Mouse (Mus musculus): Measurements from ENCODE around the gene Cygb. TPM values are rescaled to one million over a fixed set of nuclear protein-coding genes. Genes with fewer than 3 reads are reported as not detected.

Cygb gene
- total and polyA plus RNA-seq, 3 experiments = not detected

- no peaks in the 10 kb centered on the region for H3K9me3 ChIP-seq (replicated peaks; ENCODE audit: low read length)
- no peak overlapping the region for H3K27ac ChIP-seq (ENCODE audit: insufficient read depth, low read depth)
- TF ChIP-seq SMC3 (IDR thresholded peaks at IDR 0.05; ENCODE audit: low read depth, low read length) = no peak
- no peak for TF ChIP-seq ZC3H11A (IDR thresholded peaks at IDR 0.05; ENCODE audit: low read depth, low read length)
- TF ChIP-seq USF1 (IDR thresholded peaks at IDR 0.05; ENCODE audit: low read depth, low read length) = no peak
- no peak for TF ChIP-seq MAFK (IDR thresholded peaks at IDR 0.05; ENCODE audit: insufficient replicate concordance, low read length)
- TF ChIP-seq MXI1 (IDR thresholded peaks at IDR 0.05; ENCODE audit: low read depth, low read length) = no peak
- TF ChIP-seq CHD2 (IDR thresholded peaks at IDR 0.05; ENCODE audit: low read length) = no peak
- TF ChIP-seq UBTF (IDR thresholded peaks at IDR 0.05; ENCODE audit: low read depth, low read length) = no peak
- TF ChIP-seq EP300 (IDR thresholded peaks at IDR 0.05; ENCODE audit: low read length) = no peak
- no peak for TF ChIP-seq RCOR1 (conservative IDR thresholded peaks at IDR 0.05; ENCODE audit: low read depth, low read length)
- TF ChIP-seq NRF1 (IDR thresholded peaks at IDR 0.05; ENCODE audit: low read depth, low read length) = no peak
- no peak for TF ChIP-seq POLR2A (IDR thresholded peaks at IDR 0.05; ENCODE audit: low read depth, low read length)
- no peak for TF ChIP-seq RAD21 (IDR thresholded peaks at IDR 0.05; ENCODE audit: low read depth, low read length)
- TF ChIP-seq SIN3A (IDR thresholded peaks at IDR 0.05; ENCODE audit: low read length) = no peak
- no peak for TF ChIP-seq GABPA (IDR thresholded peaks at IDR 0.05; ENCODE audit: insufficient replicate concordance, low read depth, low read length)
- TF ChIP-seq ETS1 (conservative IDR thresholded peaks at IDR 0.05; ENCODE audit: low read depth, low read length) = no peak
- TF ChIP-seq ELF1 (IDR thresholded peaks at IDR 0.05; ENCODE audit: low read depth, low read length) = no peak
- H3K9ac ChIP-seq (ENCODE audit: insufficient read depth, low read depth) = no peak overlapping the region
- DNase-seq (ENCODE audit: extremely low read depth) = no peak
- in situ Hi-C loops (cut with MboI; ENCODE audit: low pct_ligation_motif_present, low pct_unique_long_range_greater_than_20kb, low sequenced_read_pairs) (loop anchor here (10.0 to 25.0 kb wide), 2 partner anchors 405 to 537 kb away; partner anchors contain the start of gene Sept9), dilution Hi-C loops (cut with MboI; ENCODE audit: extremely low pct_ligation_motif_present, extremely low pct_unique_long_range_greater_than_20kb, low sequenced_read_pairs) (no loop called here)
- H3K4me2 ChIP-seq (ENCODE audit: insufficient read depth, low read depth, poor library complexity, severe bottlenecking) = no peak overlapping the region
- H3K79me2 ChIP-seq (replicated peaks; ENCODE audit: control insufficient read depth, extremely low read depth, insufficient read depth, poor library complexity, severe bottlenecking) = no peaks in the 10 kb centered on the region
- no peaks in the 10 kb centered on the region for H3K36me3 ChIP-seq (replicated peaks in 1 of 2; ENCODE audit: control insufficient read depth in 1 of 2, insufficient read depth in 1 of 2, low read length in 1 of 2)
- peaks cover 6 to 22% of the 10 kb centered on the region in 2 experiments; a peak in 3 of 4 replicates for H3K4me1 ChIP-seq (ENCODE audit: control insufficient read depth in 1 of 2, insufficient read depth in 2 of 2)
- peaks cover 73% of the 10 kb centered on the region for H3K27me3 ChIP-seq (replicated peaks)
- H3K4me3 ChIP-seq (replicated peaks in 1 of 3; ENCODE audit: low read depth in 2 of 3, low read length in 2 of 3, poor library complexity in 1 of 3) = no peak overlapping the region
Observed at GRCm38 (mm10) chr11:116649711-116650337, 4.3 kb downstream of the Cygb start.

DNA sequence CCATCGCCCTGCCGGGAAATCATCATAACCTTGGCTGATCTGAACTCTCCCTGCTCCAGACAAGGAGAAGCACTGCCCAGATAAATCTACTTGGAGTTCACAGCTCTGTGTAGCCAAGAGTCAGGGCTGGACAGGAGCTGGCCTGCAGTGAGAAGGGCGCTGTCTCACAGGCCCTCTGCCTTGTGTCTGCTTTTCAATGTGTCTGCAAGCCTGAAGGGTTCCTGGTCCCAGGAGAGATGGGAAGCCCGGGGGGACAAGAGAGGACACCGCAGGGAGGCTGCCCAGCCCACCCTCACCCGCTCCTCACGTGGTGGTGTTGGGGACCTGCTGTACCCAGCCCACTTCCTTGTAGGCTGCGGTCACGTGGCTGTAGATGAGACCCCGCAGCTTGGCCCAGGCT is 5.1 kb downstream of the Cygb start:
- no peak overlapping the region for H3K4me2 ChIP-seq (ENCODE audit: insufficient read depth, low read depth, poor library complexity, severe bottlenecking)
- no peaks in the 10 kb centered on the region for H3K36me3 ChIP-seq (replicated peaks in 1 of 2; ENCODE audit: control insufficient read depth in 1 of 2, insufficient read depth in 1 of 2, low read length in 1 of 2)
- no peak for DNase-seq (ENCODE audit: extremely low read depth)
- H3K27me3 ChIP-seq (replicated peaks) = peaks cover 69% of the 10 kb centered on the region
- no peak for TF ChIP-seq MAZ (IDR thresholded peaks at IDR 0.05; ENCODE audit: low read depth, low read length)
- TF ChIP-seq NELFE (IDR thresholded peaks at IDR 0.05; ENCODE audit: low read depth, low read length) = no peak
- no peak for TF ChIP-seq RCOR1 (conservative IDR thresholded peaks at IDR 0.05; ENCODE audit: low read depth, low read length)
- TF ChIP-seq MXI1 (IDR thresholded peaks at IDR 0.05; ENCODE audit: low read depth, low read length) = no peak
- no peak for TF ChIP-seq UBTF (IDR thresholded peaks at IDR 0.05; ENCODE audit: low read depth, low read length)
- TF ChIP-seq ZC3H11A (IDR thresholded peaks at IDR 0.05; ENCODE audit: low read depth, low read length) = no peak
- no peak for TF ChIP-seq MYC (IDR thresholded peaks at IDR 0.05; ENCODE audit: low read depth, low read length)
- TF ChIP-seq POLR2AphosphoS2 (IDR thresholded peaks at IDR 0.05; ENCODE audit: low read depth, low read length) = no peak
- TF ChIP-seq NRF1 (IDR thresholded peaks at IDR 0.05; ENCODE audit: low read depth, low read length) = no peak
- no peak for TF ChIP-seq GABPA (IDR thresholded peaks at IDR 0.05; ENCODE audit: insufficient replicate concordance, low read depth, low read length)
- H3K9me3 ChIP-seq (replicated peaks; ENCODE audit: low read length) = no peaks in the 10 kb centered on the region
- no peak overlapping the region for H3K9ac ChIP-seq (ENCODE audit: insufficient read depth, low read depth)
- in situ Hi-C loops (cut with MboI; ENCODE audit: low pct_ligation_motif_present, low pct_unique_long_range_greater_than_20kb, low sequenced_read_pairs) = loop anchor here (10.0 kb wide), 1 partner anchor 406 kb away; no protein-coding TSS in a partner anchor
- H3K79me2 ChIP-seq (replicated peaks; ENCODE audit: control insufficient read depth, extremely low read depth, insufficient read depth, poor library complexity, severe bottlenecking) = no peaks in the 10 kb centered on the region
- no peak overlapping the region for H3K4me3 ChIP-seq (replicated peaks in 1 of 3; ENCODE audit: low read depth in 2 of 3, low read length in 2 of 3, poor library complexity in 1 of 3)
- H3K27ac ChIP-seq (ENCODE audit: insufficient read depth, low read depth) = no peak overlapping the region
- peaks cover 3 to 24% of the 10 kb centered on the region in 2 experiments; a peak in 3 of 4 replicates for H3K4me1 ChIP-seq (ENCODE audit: control insufficient read depth in 1 of 2, insufficient read depth in 2 of 2)
- dilution Hi-C loops (cut with MboI; ENCODE audit: extremely low pct_ligation_motif_present, extremely low pct_unique_long_range_greater_than_20kb, low sequenced_read_pairs) = no loop called here
